Mouse (Mus musculus) lung, adult 2 months (tissue): ENCODE measurements around the gene Coa4. TPM values are rescaled to one million over a fixed set of nuclear protein-coding genes. Genes with fewer than 3 reads are reported as not detected.

Experiments used
- DNase-seq: peaks from one replicate; pipeline ENCODE4 v3.0.0; 2022
- H3K4me1 ChIP-seq: fragments of 200-500 bp; 2 replicates; pipeline ENCODE4 v1.6.1; 2011; ENCODE audit warnings: low read length; ENCODE audit not compliant: control insufficient read depth, insufficient read depth
- H3K4me3 ChIP-seq: fragments of 200-500 bp; replicated peaks from 2 replicates; pipeline ENCODE3; 2011; ENCODE audit warnings: low read depth, mild to moderate bottlenecking, control low read depth, low read length; ENCODE audit errors: extremely low read depth
- CTCF ChIP-seq: fragments of 200-500 bp; IDR thresholded peaks from 2 replicates; pipeline ENCODE4 v1.5.1; 2011; ENCODE audit warnings: mild to moderate bottlenecking, low read length, control low read depth; ENCODE audit not compliant: insufficient read depth
- POLR2A ChIP-seq: fragments of 200-500 bp; IDR thresholded peaks from 2 replicates; pipeline ENCODE4 v1.6.1; 2011; ENCODE audit warnings: low read depth, mild to moderate bottlenecking, control low read depth, low read length, borderline replicate concordance; ENCODE audit errors: extremely low read depth
- WGBS: fragments of 180-500 bp; shearing (Covaris S2); methylation state at CpG from one replicate; pipeline ENCODE4 v1.1.7; 2018; 5-methylcytosine and 5-hydroxymethylcytosine counted together
- polyA plus RNA-seq: library from polyadenylated mRNA; depleted of rRNA; stranded (reverse); fragments of >200 nt; gene quantifications from 2 replicates; pipeline ENCODE4 v1.2.3, GENCODE M21; 2012

Coa4 gene
- polyA plus RNA-seq, 1 experiment, result 9.0 TPM

DNA sequence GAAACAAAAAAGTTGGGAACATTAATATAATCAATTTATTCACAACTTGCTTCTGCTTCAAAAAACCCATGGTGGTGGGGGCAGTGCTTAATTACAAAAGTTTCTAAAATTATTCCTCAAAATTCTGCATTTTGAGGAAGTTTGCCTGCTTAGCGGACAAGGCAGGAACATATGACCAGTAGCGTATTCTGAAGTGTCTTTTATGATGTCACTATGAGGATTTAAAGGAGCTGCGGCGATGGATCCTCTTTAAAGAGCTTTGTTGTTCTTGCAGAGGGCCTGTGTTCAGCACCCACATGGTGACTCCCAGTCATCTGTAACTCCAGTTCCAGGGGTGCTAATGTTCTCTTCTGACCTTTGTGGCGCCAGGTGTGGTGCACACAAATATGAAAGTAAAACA is 6.1 kb upstream of the Coa4 start:
- H3K4me1 ChIP-seq, result no peaks in the 10 kb centered on the region; the same call in 1 of the 2 replicates
- DNase-seq, result no peak
- TF ChIP-seq CTCF, result no peak
- no peak for TF ChIP-seq POLR2A
- no peak overlapping the region for H3K4me3 ChIP-seq
- WGBS, result 86% methylated on average over 5 of the region's 5 CpGs

DNA sequence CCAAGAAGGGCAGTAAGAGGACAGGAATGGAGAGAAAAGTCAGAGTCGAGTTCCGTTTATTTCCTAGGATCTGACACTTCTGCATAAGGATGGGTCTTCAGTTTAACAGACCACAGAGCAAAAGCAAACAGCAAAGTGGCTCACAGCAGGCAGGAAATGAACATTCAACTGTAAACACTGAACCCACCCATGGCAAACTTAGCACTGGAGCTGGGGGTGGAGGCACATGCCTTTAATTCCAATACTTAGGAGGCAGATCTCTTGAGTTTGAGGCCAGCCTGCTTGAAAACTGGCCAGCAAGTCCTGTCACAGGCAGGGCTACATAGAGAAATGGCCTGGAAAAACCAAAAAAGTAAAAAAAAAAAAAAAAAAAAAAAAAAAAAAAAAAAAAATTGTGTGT is 3.4 kb upstream of the Coa4 start:
- Histone ChIP-seq H3K4me1 (peaks cover 3% of the 10 kb centered on the region), H3K4me3 (no peak overlapping the region)
- TF ChIP-seq POLR2A (no peak), CTCF (no peak)
- peak; percentile 36 for DNase-seq
- 31% methylated on average over 2 of the region's 2 CpGs for WGBS

DNA sequence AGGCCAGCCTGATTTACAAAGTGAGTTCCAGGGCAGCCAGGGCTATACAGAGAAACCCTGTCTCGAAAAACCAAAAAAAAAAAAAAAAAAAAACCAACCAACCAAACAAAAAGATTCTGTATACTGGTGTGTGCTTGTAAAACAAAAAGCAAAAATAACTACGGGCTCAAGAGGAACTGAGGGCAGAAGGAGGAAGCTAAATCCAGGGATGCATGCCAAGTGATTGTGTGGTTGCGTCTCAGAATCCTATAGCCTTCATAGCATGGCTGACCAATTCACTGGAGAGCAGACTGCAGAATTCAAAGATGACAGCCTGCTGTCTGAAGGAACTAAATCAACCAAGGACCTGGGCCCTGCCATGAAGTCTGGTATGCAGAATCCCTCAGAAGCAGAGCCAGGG is 2.7 kb upstream of the Coa4 start:
- Histone ChIP-seq H3K4me1 (peaks cover 3% of the 10 kb centered on the region), H3K4me3 (no peak overlapping the region)
- no peak for TF ChIP-seq POLR2A
- no peak for TF ChIP-seq CTCF
- no peak for DNase-seq
- WGBS, result 35% methylated on average over 3 of the region's 3 CpGs

DNA sequence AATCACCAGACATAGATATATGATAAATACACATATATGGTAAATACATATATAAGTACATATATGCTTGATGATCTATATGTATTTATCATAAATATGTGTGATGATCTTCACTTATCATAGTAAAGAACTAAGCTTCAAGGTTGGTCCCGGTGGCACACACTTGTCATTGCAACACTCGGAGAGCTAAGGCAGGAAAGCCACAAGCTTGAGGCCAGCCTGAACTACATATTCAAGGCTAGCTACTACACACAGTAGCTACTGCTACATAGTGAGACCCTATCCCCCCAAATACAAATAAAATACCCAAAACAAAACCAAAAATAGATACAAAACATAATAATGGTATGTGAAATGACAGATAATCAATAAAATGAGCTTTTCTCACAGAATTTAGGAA is 1.0 kb upstream of the Coa4 start:
- no peak for TF ChIP-seq CTCF
- TF ChIP-seq POLR2A, result no peak
- WGBS, result 79% methylated on average over 2 of the region's 2 CpGs

DNA sequence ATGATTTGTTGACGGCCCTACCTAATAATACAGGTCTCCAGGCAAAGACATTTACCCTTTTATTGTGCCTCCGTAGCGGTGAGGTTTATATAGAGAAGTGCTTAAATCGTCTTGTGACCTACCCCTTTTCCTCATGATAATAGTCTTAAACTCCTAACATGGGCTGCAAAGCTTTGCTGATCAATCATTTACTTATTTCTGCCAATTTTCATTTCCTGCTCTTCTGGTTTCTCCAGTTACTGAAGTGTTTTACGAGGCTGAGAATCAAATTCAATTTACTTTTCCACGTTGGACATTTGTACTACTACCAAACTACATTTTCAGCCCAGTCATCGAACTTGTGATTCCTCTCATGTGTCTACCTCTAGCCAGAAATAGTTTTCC is 640 bp downstream of the Coa4 start:
- WGBS, result 19% methylated on average over 7 of the region's 7 CpGs

More for the DNA sequence above, 1.0 kb upstream of the Coa4 start:
- Histone ChIP-seq H3K4me1 (peaks cover 3% of the 10 kb centered on the region), H3K4me3 (no peak overlapping the region)
- no peak for DNase-seq

DNA sequence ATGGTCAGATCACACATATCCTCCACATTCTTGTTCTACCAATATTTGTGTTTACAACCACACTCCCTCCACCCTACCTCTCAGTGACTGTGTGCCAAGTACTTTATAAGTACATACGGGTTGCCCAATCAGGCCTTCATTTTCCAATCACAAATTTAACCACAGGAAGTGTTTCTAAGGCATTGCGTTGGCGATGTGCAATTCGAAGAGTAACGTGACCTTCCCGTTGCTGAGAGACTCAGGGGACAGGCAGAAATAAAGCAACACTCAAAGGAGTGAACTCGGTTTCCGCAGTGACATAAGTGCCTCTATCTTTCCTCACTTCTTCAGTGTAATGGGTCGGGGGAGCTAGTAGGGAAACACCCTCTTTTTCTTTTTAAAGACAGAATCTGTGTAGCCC is 2.6 kb downstream of the Coa4 start:
- no peak overlapping the region for H3K4me3 ChIP-seq
- peaks cover 3% of the 10 kb centered on the region for H3K4me1 ChIP-seq
- no peak for DNase-seq
- TF ChIP-seq POLR2A (no peak), CTCF (no peak)
- 86% methylated on average over 9 of the region's 9 CpGs for WGBS

More for the DNA sequence above, 640 bp downstream of the Coa4 start:
- TF ChIP-seq CTCF (no peak), POLR2A (no peak)
- H3K4me3 ChIP-seq, result peak overlapping the region; percentile 96
- peaks cover 3% of the 10 kb centered on the region for H3K4me1 ChIP-seq
- no peak for DNase-seq

DNA sequence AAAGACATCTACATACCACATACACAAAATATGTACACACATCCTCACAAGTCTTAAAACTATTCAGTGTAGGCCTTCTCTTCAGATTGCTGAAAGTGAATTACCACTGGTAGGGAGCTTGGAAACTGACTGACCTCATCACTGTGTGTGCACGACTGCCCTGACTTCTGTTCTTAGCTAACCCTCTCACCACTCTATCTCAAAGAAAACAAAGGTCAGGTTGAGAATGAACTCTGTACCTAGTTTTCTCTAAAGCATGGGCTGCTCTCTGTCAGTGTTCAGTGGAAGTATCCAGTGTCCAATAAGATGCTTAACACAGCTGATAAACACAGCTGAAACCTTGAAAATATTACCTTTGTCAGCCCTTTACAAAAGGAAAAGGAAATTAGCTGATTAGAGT is 7.6 kb downstream of the Coa4 start:
- no peak for TF ChIP-seq CTCF
- TF ChIP-seq POLR2A, result no peak

DNA sequence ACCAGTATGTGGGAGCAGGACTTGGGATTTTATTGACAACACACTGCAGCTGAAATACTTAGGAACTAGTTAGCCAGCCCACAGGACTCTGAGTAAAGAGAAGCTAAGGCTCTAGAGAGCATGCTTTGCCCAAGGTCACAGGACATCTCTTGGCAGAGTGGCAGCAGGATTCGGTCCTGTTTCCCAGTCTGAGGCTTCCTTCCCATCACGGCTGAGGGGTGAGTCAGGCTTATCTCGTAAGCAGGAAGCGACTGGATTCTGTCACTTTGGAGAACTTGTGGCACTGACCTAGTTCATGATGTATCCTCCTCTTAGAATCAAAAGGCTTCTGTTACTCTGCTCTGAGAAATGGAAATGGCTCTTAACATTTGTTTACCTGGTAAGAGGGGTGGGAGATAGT is 10.8 kb downstream of the Coa4 start:
- no peak for DNase-seq
- TF ChIP-seq POLR2A, result no peak
- TF ChIP-seq CTCF, result no peak
- 45% methylated on average over 4 of the region's 4 CpGs for WGBS
- H3K4me3 ChIP-seq, result no peak overlapping the region
- H3K4me1 ChIP-seq, result no peaks in the 10 kb centered on the region

More for the DNA sequence above, 7.6 kb downstream of the Coa4 start:
- no peaks in the 10 kb centered on the region for H3K4me1 ChIP-seq
- DNase-seq, result no peak
- H3K4me3 ChIP-seq, result no peak overlapping the region
- WGBS, result 51% methylated on average over 1 of the region's 1 CpGs

DNA sequence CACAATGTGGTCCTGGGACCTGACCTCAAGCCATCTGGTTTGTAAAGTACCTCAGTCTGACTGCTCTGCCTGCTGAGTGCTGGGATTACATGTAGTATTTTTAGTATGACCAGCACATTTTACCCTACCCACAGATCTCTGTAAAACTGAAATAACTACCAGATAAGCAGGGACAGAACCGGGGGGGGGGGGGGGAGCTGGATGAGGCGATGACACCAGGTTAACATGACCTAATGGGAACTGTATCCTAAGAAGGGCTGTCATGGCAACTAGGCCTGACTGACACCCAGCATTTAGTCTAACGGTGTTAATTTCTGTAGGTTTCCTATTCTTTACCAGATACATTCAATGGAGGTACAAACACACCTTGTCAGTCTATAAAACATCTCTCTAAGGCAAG is 12.9 kb downstream of the Coa4 start:
- TF ChIP-seq CTCF (no peak), POLR2A (no peak)
- DNase-seq, result no peak
- Histone ChIP-seq H3K4me3 (no peak overlapping the region), H3K4me1 (no peaks in the 10 kb centered on the region)
- 88% methylated on average over 3 of the region's 3 CpGs for WGBS

DNA sequence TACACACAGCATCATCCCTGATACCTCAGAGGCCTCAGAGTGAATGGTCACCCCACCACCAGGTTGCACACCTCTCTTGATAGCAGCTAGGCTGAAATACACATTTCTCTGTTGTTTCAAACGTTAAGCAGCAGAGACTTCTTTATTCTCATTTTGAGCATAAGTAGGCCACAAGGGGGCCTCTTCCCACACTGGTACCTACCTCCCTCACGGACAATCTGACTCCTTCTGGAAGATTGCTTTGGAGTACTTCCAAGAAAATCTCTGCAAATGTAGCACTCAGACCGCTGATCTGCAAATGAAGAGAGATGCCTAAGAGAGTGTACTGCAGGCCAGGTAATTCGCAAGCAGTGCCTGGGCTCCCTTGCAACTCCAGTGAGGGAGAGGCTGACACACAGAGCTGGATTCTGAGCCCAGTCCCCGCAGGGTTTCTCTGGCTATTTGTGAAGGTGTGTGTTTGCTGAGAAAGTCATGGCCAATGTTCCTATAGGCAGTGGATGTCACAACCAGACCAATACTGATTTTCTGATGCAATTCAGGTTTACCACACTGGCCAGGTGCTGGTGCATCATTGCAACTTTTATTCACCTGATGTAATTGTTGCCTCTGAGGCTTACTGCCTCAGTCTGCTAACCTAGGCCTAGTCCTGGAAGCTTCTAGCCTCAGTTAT is 13.6 kb downstream of the Coa4 start:
- Histone ChIP-seq H3K4me3 (no peak overlapping the region), H3K4me1 (no peaks in the 10 kb centered on the region)
- no peak for TF ChIP-seq POLR2A
- no peak for TF ChIP-seq CTCF
- 45% methylated on average over 5 of the region's 5 CpGs for WGBS
- DNase-seq, result no peak

DNA sequence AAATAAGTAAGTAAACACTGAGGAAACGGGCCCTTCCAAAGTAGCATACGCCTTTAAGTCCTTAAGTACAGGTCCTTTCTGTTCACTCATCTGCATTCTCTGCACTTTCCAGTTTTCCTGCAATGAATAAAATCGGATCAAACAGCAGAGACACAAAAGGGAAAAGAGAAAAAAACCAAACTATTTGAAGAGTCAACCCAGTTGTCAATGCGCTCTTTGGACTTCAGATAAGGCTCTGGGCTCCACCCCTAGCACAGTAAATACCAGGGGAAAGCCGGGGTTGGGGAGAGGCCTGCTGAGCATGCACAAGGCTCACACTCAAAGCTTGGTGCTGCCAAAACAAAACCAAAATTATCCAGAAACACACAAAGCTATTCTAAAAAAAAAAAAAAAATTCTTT is 18.1 kb downstream of the Coa4 start:
- no peak overlapping the region for H3K4me3 ChIP-seq
- WGBS, result 65% methylated on average over 5 of the region's 5 CpGs
- no peaks in the 10 kb centered on the region for H3K4me1 ChIP-seq
- DNase-seq, result no peak
- no peak for TF ChIP-seq POLR2A
- TF ChIP-seq CTCF, result no peak
